Mouse (Mus musculus) cortical plate, adult 2 months (tissue): ENCODE data around the gene Gm7138.

Experiments
- CTCF ChIP-seq: fragments of 200-500 bp; IDR thresholded peaks from 2 replicates; pipeline ENCODE4 v1.5.1; 2011; ENCODE audit warnings: mild to moderate bottlenecking, control low read depth, low read length; ENCODE audit not compliant: insufficient read depth; ENCODE audit errors: extremely low read depth
- POLR2A ChIP-seq: fragments of 200-500 bp; IDR thresholded peaks from 2 replicates; pipeline ENCODE4 v1.6.1; 2011; ENCODE audit warnings: mild to moderate bottlenecking, low read length, control low read depth; ENCODE audit not compliant: insufficient read depth; ENCODE audit errors: extremely low read depth

DNA sequence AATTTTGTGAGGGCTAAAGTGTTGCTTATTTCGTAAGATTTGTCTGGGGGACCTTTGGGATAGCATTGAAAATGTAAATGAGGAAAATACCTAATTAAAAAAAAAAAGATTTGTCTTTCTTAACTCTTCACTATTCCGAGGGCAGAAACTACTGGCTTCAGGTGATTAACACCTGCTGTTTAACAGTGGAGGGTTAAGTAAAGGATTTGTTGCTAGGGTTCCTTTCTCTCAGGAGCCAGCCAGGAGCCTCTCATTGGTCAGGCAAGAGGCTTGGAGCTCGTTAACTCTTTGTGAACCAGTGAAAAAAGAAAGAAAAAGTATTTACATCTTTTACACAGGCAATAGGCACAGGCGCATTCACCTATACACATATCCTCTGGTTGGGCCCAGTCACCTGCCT, 42.5 kb upstream of the Gm7138 start:
- no peak for TF ChIP-seq CTCF
- no peak for TF ChIP-seq POLR2A
